Mouse (Mus musculus) megakaryocyte, adult 5-6 weeks (primary cell): ENCODE results near the gene Kcnj12. TPM values are rescaled to one million over a fixed set of nuclear protein-coding genes. Genes with fewer than 3 reads are reported as not detected.

ENCODE experiments used
- ATAC-seq: 2 replicates; pipeline ENCODE4 v1.8.0; 2016; ENCODE audit warnings: mild to moderate bottlenecking, inconsistent platforms; ENCODE audit not compliant: poor library complexity, severe bottlenecking
- total RNA-seq, 2 experiments: library from RNA; stranded (forward) in 1 of 2; stranded (reverse) in 1 of 2; fragments of 153-499, 151-499 nt in 1 of 2; fragments of 221-1000, 200-1000 nt in 1 of 2; gene quantifications; 2 replicates each; pipeline versions ENCODE4 v1.2.3 to v1.2.4; 2015 to 2017

The Kcnj12 gene
- total RNA-seq, 2 experiments from 2014 or later = not detected

- peak; percentile 94 for ATAC-seq
These were observed 82.0 kb downstream of the Kcnj12 start for GRCm38 (mm10) chr11:61104241-61104901.

- ATAC-seq = peak; percentile 69
These were observed 86.6 kb downstream of the Kcnj12 start for GRCm38 (mm10) chr11:61108911-61109361.

GRCm38 (mm10) chr11:61109707-61110106 is 87.3 kb downstream of the Kcnj12 start:
- ATAC-seq = no peak

- no peak for ATAC-seq
These were observed 87.7 kb downstream of the Kcnj12 start for GRCm38 (mm10) chr11:61110113-61110512.

- ATAC-seq = no peak
These were observed 88.6 kb downstream of the Kcnj12 start for GRCm38 (mm10) chr11:61110928-61111327.

GRCm38 (mm10) chr11:61111472-61111871 is 89.1 kb downstream of the Kcnj12 start:
- no peak for ATAC-seq

- ATAC-seq = peak; percentile 45
These were observed 90.1 kb downstream of the Kcnj12 start for GRCm38 (mm10) chr11:61112323-61112995.

GRCm38 (mm10) chr11:61116226-61116625 is 93.9 kb downstream of the Kcnj12 start:
- peak; percentile 89 for ATAC-seq

GRCm38 (mm10) chr11:61119996-61120583 is 97.7 kb downstream of the Kcnj12 start:
- ATAC-seq = no peak

Other genes with a start within 250 kb of the Kcnj12 start
- 6.0 and 10.5 TPM in 2 replicates for gene Top3a, start 245.2 kb upstream of the Kcnj12 start, total RNA-seq (2015)
- 12.6 and 14.8 TPM in 2 replicates for gene Top3a, start 245.2 kb upstream of the Kcnj12 start, total RNA-seq (2017)
- gene Smcr8, start 245.0 kb upstream of the Kcnj12 start, total RNA-seq (2015) = 27.4 and 32.1 TPM in 2 replicates
- 16.8 and 18.7 TPM in 2 replicates for gene Smcr8, start 245.0 kb upstream of the Kcnj12 start, total RNA-seq (2017)
- gene Shmt1, start 210.8 kb upstream of the Kcnj12 start, total RNA-seq (2015) = 4.1 and 6.2 TPM in 2 replicates
- gene Shmt1, start 210.8 kb upstream of the Kcnj12 start, total RNA-seq (2017) = 13.7 and 15.6 TPM in 2 replicates
- 11.1 and 16.8 TPM in 2 replicates for gene Dhrs7b, start 191.9 kb upstream of the Kcnj12 start, total RNA-seq (2015)
- gene Dhrs7b, start 191.9 kb upstream of the Kcnj12 start, total RNA-seq (2017) = 12.9 and 15.6 TPM in 2 replicates
- 13.3 and 18.7 TPM in 2 replicates for gene Tmem11, start 143.3 kb upstream of the Kcnj12 start, total RNA-seq (2015)
- gene Tmem11, start 143.3 kb upstream of the Kcnj12 start, total RNA-seq (2017) = 32.7 and 37.7 TPM in 2 replicates
- gene Natd1, start 107.8 kb upstream of the Kcnj12 start, total RNA-seq (2015) = 5.6 and 5.8 TPM in 2 replicates
- 2.7 and 3.3 TPM in 2 replicates for gene Natd1, start 107.8 kb upstream of the Kcnj12 start, total RNA-seq (2017)
- gene Map2k3, start 90.5 kb upstream of the Kcnj12 start, total RNA-seq (2015) = 34.2 and 37.2 TPM in 2 replicates
- gene Map2k3, start 90.5 kb upstream of the Kcnj12 start, total RNA-seq (2017) = 10.5 and 16.3 TPM in 2 replicates
- 59.3 and 72.4 TPM in 2 replicates for gene Tnfrsf13b, start 104.2 kb downstream of the Kcnj12 start, total RNA-seq (2015)
- 82.6 and 119 TPM in 2 replicates for gene Tnfrsf13b, start 104.2 kb downstream of the Kcnj12 start, total RNA-seq (2017)
- 22.8 and 28.6 TPM in 2 replicates for gene Usp22, start 152.5 kb downstream of the Kcnj12 start, total RNA-seq (2015)
- 40.3 and 47.4 TPM in 2 replicates for gene Usp22, start 152.5 kb downstream of the Kcnj12 start, total RNA-seq (2017)
- gene Aldh3a1, start 185.0 kb downstream of the Kcnj12 start, total RNA-seq (2015) = not detected in 2 replicates
- gene Aldh3a1, start 185.0 kb downstream of the Kcnj12 start, total RNA-seq (2017) = not detected in 2 replicates
- gene Aldh3a2, start 244.9 kb downstream of the Kcnj12 start, total RNA-seq (2015) = 67.8 and 68.4 TPM in 2 replicates
- gene Aldh3a2, start 244.9 kb downstream of the Kcnj12 start, total RNA-seq (2017) = 78.5 and 89.0 TPM in 2 replicates